Mouse (Mus musculus): ENCODE data around the gene Isy1. TPM values are rescaled to one million over a fixed set of nuclear protein-coding genes. Genes with fewer than 3 reads are reported as not detected.
A peak's percentile ranks its signal among the peaks of the same experiment; 100 is the strongest.

Gene Isy1
- total and polyA plus RNA-seq, 2 experiments from 2014 or later = 16.7 to 40.5 TPM

GRCm38 (mm10) chr6:87839797-87840341 is 1.3 kb upstream of the Isy1 start:
- 52% methylated on average over 11 of the region's 11 CpGs for WGBS
- Histone ChIP-seq H3K36me3 (replicated peaks; ENCODE audit: control insufficient read depth, insufficient read depth, low read length) (peaks cover 36% of the 10 kb centered on the region), H3K27me3 (ENCODE audit: control insufficient read depth, insufficient read depth, low read length) (no peaks in the 10 kb centered on the region), H3K27ac (ENCODE audit: low read depth) (peak overlapping the region; percentile 97; the same call in 1 of the 2 replicates), H3K9ac (replicated peaks; ENCODE audit: low read depth, low read length) (no peak overlapping the region), H3K4me3 (ENCODE audit: low read depth, low read length) (no peak overlapping the region), H3K4me2 (ENCODE audit: low read depth, low read length) (no peak overlapping the region), H3K9me3 (replicated peaks; ENCODE audit: control insufficient read depth, low read length) (no peaks in the 10 kb centered on the region), H3K4me1 (ENCODE audit: control insufficient read depth, insufficient read depth) (peaks cover 7% of the 10 kb centered on the region; the same call in 1 of the 2 replicates)
- TF ChIP-seq CTCF (IDR thresholded peaks at IDR 0.05; ENCODE audit: low read depth) (no peak), EP300 (IDR thresholded peaks at IDR 0.05; ENCODE audit: low read depth) (no peak)
- DNase-seq (ENCODE audit: low spot score) (no peak), ATAC-seq (ENCODE audit: insufficient read depth, low read depth) (no peak)

- Histone ChIP-seq H3K27ac (ENCODE audit: low read depth) (no peak within 1 kb of the TSS), H3K9ac (replicated peaks; ENCODE audit: low read depth, low read length) (no peak within 1 kb of the TSS), H3K4me1 (ENCODE audit: control insufficient read depth, insufficient read depth) (peaks cover 7% of the 10 kb centered on the region; the same call in 1 of the 2 replicates), H3K4me3 (ENCODE audit: low read depth, low read length) (no peak within 1 kb of the TSS), H3K9me3 (replicated peaks; ENCODE audit: control insufficient read depth, low read length) (no peaks in the 10 kb centered on the region), H3K4me2 (ENCODE audit: low read depth, low read length) (no peak within 1 kb of the TSS), H3K27me3 (ENCODE audit: control insufficient read depth, insufficient read depth, low read length) (no peaks in the 10 kb centered on the region), H3K36me3 (replicated peaks; ENCODE audit: control insufficient read depth, insufficient read depth, low read length) (peaks cover 28% of the 10 kb centered on the region)
- 90% methylated on average over 7 of the region's 7 CpGs for WGBS
- DNase-seq (ENCODE audit: low spot score) (no peak), ATAC-seq (ENCODE audit: insufficient read depth, low read depth) (no peak)
- TF ChIP-seq CTCF (IDR thresholded peaks at IDR 0.05; ENCODE audit: low read depth) (no peak), EP300 (IDR thresholded peaks at IDR 0.05; ENCODE audit: low read depth) (no peak)
Measured at GRCm38 (mm10) chr6:87835695-87836094, 2.9 kb downstream of the Isy1 start, which contains the start of gene Gm45140. Gene Gm45140, minus strand, starts transcription at chr6:87835795.

GRCm38 (mm10) chr6:87820366-87820765 is 18.2 kb downstream of the Isy1 start:
- Histone ChIP-seq H3K4me3 (ENCODE audit: low read depth, low read length) (no peak overlapping the region), H3K9ac (replicated peaks; ENCODE audit: low read depth, low read length) (no peak overlapping the region), H3K4me1 (ENCODE audit: control insufficient read depth, insufficient read depth) (no peaks in the 10 kb centered on the region), H3K27me3 (ENCODE audit: control insufficient read depth, insufficient read depth, low read length) (no peaks in the 10 kb centered on the region), H3K27ac (ENCODE audit: low read depth) (no peak overlapping the region), H3K36me3 (replicated peaks; ENCODE audit: control insufficient read depth, insufficient read depth, low read length) (peaks cover 88% of the 10 kb centered on the region), H3K4me2 (ENCODE audit: low read depth, low read length) (no peak overlapping the region), H3K9me3 (replicated peaks; ENCODE audit: control insufficient read depth, low read length) (no peaks in the 10 kb centered on the region)
- 96% methylated on average over 2 of the region's 2 CpGs for WGBS
- TF ChIP-seq EP300 (IDR thresholded peaks at IDR 0.05; ENCODE audit: low read depth) (no peak), CTCF (IDR thresholded peaks at IDR 0.05; ENCODE audit: low read depth) (no peak)
- ATAC-seq (ENCODE audit: insufficient read depth, low read depth) = no peak
- no peak for DNase-seq (ENCODE audit: low spot score)

GRCm38 (mm10) chr6:87814486-87814885 is 24.1 kb downstream of the Isy1 start:
- 89% methylated on average over 5 of the region's 5 CpGs for WGBS
- H3K36me3 ChIP-seq (replicated peaks; ENCODE audit: control insufficient read depth, insufficient read depth, low read length) = peaks cover 40% of the 10 kb centered on the region
- H3K4me3 ChIP-seq (ENCODE audit: low read depth, low read length) = no peak overlapping the region
- ATAC-seq (ENCODE audit: insufficient read depth, low read depth) (no peak), DNase-seq (ENCODE audit: low spot score) (no peak)
- H3K9ac ChIP-seq (replicated peaks; ENCODE audit: low read depth, low read length) = no peak overlapping the region
- TF ChIP-seq EP300 (IDR thresholded peaks at IDR 0.05; ENCODE audit: low read depth) (no peak), CTCF (IDR thresholded peaks at IDR 0.05; ENCODE audit: low read depth) (no peak)
- no peak overlapping the region for H3K27ac ChIP-seq (ENCODE audit: low read depth)
- no peaks in the 10 kb centered on the region for H3K27me3 ChIP-seq (ENCODE audit: control insufficient read depth, insufficient read depth, low read length)
- H3K4me1 ChIP-seq (ENCODE audit: control insufficient read depth, insufficient read depth) = peaks cover 11% of the 10 kb centered on the region
- no peaks in the 10 kb centered on the region for H3K9me3 ChIP-seq (replicated peaks; ENCODE audit: control insufficient read depth, low read length)
- H3K4me2 ChIP-seq (ENCODE audit: low read depth, low read length) = no peak overlapping the region

GRCm38 (mm10) chr6:87812656-87813055 is 25.9 kb downstream of the Isy1 start:
- no peak for TF ChIP-seq CTCF (IDR thresholded peaks at IDR 0.05; ENCODE audit: low read depth)
- no peak for TF ChIP-seq EP300 (IDR thresholded peaks at IDR 0.05; ENCODE audit: low read depth)
- Histone ChIP-seq H3K9me3 (replicated peaks; ENCODE audit: control insufficient read depth, low read length) (no peaks in the 10 kb centered on the region), H3K4me1 (ENCODE audit: control insufficient read depth, insufficient read depth) (peaks cover 12% of the 10 kb centered on the region), H3K27me3 (ENCODE audit: control insufficient read depth, insufficient read depth, low read length) (no peaks in the 10 kb centered on the region), H3K4me2 (ENCODE audit: low read depth, low read length) (peak overlapping the region; percentile 94), H3K36me3 (replicated peaks; ENCODE audit: control insufficient read depth, insufficient read depth, low read length) (peaks cover 26% of the 10 kb centered on the region), H3K9ac (replicated peaks; ENCODE audit: low read depth, low read length) (no peak overlapping the region), H3K27ac (ENCODE audit: low read depth) (no peak overlapping the region), H3K4me3 (ENCODE audit: low read depth, low read length) (no peak overlapping the region)
- DNase-seq (ENCODE audit: low spot score) (no peak), ATAC-seq (ENCODE audit: insufficient read depth, low read depth) (no peak)
- 95% methylated on average over 1 of the region's 1 CpGs for WGBS

Data from heart, postnatal 0 days (tissue).